Mouse (Mus musculus) testis, postnatal 14 days (tissue): ENCODE data around the gene Hebp2.

Source experiments
- DNase-seq: peaks from one replicate; pipeline ENCODE4 v3.0.0; 2021; ENCODE audit warnings: low spot score

Gene Hebp2

GRCm38 (mm10) chr10:18510663-18511062, 35.2 kb downstream of the Hebp2 start:
- no peak for DNase-seq

- peak; percentile 57 for DNase-seq
Observed at GRCm38 (mm10) chr10:18508586-18508985, 37.3 kb downstream of the Hebp2 start.

- no peak for DNase-seq
Observed at GRCm38 (mm10) chr10:18507869-18508473, 37.9 kb downstream of the Hebp2 start.

GRCm38 (mm10) chr10:18506501-18506946, 39.4 kb downstream of the Hebp2 start:
- no peak for DNase-seq

GRCm38 (mm10) chr10:18505690-18506089, 40.2 kb downstream of the Hebp2 start:
- DNase-seq, result no peak

GRCm38 (mm10) chr10:18501997-18502396, 43.9 kb downstream of the Hebp2 start:
- DNase-seq, result no peak

- DNase-seq, result no peak
Observed at GRCm38 (mm10) chr10:18497066-18497465, 48.8 kb downstream of the Hebp2 start.

- DNase-seq, result no peak
Observed at GRCm38 (mm10) chr10:18494249-18494648, 51.6 kb downstream of the Hebp2 start.

- no peak for DNase-seq
Observed at GRCm38 (mm10) chr10:18493010-18493894, 52.6 kb downstream of the Hebp2 start.

- no peak for DNase-seq
Observed at GRCm38 (mm10) chr10:18491952-18492351, 53.9 kb downstream of the Hebp2 start.

- no peak for DNase-seq
Observed at GRCm38 (mm10) chr10:18489936-18490335, 55.9 kb downstream of the Hebp2 start.
